Mouse (Mus musculus) left cerebral cortex, adult 2 months (tissue): Measurements from ENCODE around the gene Pax7. TPM values are rescaled to one million over a fixed set of nuclear protein-coding genes. Genes with fewer than 3 reads are reported as not detected.

ENCODE experiments used
- DNase-seq, 2 experiments: peaks; one replicate each; pipeline ENCODE4 v3.0.0; 2021 to 2022; ENCODE audit warnings: low spot score in 2 of 2, mixed read lengths in 1 of 2; ENCODE audit errors: extremely low spot score in 1 of 2
- H3K27ac ChIP-seq: fragments of 200-600 bp; 2 replicates; pipeline ENCODE4 v1.8.1; 2022
- H3K4me3 ChIP-seq: fragments of 200-600 bp; 2 replicates; pipeline ENCODE4 v1.8.1; 2022
- CTCF ChIP-seq: fragments of 200-600 bp; IDR thresholded peaks from 2 replicates; pipeline ENCODE4 v1.8.1; 2022; ENCODE audit warnings: antibody characterized with exemption, mild to moderate bottlenecking, moderate library complexity
- intact Hi-C: fragments of 180-260 bp; cut with DNase I; formaldehyde crosslinking; loops from one replicate; pipeline ENCODE4 v1.15.1; 2025
- total RNA-seq, 2 experiments: library from RNA; stranded (reverse); gene quantifications; 2 replicates each; pipeline ENCODE4 v1.2.3; 2021

Gene Pax7
- total RNA-seq, 2 experiments from 2014 or later, result not detected

DNA sequence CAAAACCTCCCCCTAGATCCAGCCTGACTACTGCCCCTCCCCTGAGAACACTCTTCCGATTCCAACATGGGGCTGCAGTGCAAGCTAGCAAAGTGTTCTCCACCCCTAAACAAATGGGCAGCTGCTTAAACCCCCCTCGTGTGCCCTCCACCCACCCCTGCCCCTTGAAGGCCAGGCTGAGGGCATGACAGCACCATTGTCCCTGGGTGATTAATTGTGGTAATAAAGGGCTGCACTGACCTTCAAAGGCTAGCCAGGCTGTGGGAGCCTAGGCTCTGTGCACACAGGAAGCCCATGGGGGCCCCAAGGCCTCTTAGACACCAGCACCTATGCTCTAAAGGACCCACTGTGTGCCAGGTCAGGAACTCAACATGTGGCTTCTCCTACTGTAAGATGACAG, 29.3 kb downstream of the Pax7 start:
- Histone ChIP-seq H3K4me3 (no peak overlapping the region), H3K27ac (no peak overlapping the region)
- no peak for TF ChIP-seq CTCF
- no peak for DNase-seq
- intact Hi-C loops, result no loop called here

DNA sequence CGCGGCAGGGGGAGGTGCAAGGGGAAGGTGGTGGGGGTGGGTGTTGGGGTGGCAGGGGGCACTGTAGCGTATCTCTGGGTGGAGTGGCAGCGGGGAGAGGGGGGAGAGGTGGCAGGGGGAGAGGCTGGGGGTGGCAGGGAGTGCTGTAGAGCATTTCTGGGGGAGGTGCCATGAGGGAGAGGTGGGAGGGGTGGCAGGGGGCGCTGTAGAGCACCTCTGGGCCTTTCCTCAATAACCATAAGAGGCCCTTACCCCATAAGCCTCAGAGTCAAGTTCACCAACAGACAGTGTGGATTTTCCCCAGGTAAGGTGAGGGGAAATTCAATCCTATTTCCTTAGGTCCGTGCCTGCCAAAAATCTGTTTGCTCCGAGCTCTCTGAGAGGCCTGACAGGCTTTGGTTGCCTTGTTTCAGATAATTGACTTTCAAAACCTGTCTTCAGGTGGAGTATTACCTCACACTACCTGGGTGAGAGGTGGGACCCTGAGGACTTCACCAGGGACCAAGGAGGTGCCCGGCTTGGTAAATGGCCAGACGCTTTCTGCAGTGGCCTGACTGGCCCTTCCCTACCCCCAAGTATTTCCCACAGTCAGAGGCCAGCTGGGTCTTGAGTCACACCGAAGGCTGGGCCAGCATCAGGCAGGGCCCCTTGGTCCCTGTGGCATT, 33.8 kb downstream of the Pax7 start:
- H3K27ac ChIP-seq, result no peak overlapping the region
- intact Hi-C loops, result no loop called here
- H3K4me3 ChIP-seq, result no peak overlapping the region
- no peak for DNase-seq
- TF ChIP-seq CTCF, result no peak; the same call in 1 of the 2 replicates

DNA sequence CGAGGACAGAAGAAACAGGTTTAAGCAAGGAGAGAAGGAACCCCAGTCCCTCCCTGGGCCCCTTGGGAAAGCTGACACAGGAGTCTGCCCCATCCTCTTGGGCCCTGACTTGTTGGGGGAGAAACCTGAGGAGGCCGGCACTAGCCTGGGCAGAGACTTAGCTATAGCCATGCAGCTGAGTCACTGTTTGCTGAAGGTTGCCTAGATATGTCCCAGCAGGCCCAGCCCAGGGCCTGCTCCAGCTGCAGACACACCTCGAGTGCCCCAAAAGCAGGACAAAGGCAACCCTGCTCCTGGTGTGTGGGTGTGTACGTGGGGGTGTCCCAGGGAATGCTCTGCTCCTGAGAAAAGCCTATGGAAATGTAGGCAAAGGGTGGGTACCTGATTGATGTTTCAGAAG, 36.0 kb downstream of the Pax7 start:
- no peak for DNase-seq
- intact Hi-C loops, result no loop called here
- H3K4me3 ChIP-seq, result no peak overlapping the region
- no peak for TF ChIP-seq CTCF
- no peak overlapping the region for H3K27ac ChIP-seq

DNA sequence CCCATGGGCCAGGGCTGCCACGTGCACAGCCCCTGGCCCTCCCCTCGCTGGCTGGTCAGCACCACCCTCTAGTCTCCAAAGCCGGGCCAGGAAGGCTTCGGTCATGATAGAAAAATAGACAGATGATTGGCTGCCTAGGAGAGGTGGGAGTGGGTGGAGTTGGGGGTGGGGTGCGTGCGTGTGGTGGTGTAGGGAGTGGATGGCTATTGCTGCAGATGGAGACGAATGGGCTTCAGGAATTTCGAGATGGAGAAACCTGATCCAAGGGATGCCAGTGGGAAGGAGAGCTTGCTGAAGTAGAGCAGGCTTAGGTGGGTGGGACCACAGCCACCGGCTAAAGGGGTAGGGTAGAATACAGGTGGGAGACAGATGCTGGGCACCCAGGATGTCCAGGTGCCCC, 37.2 kb downstream of the Pax7 start:
- no peak for DNase-seq
- Histone ChIP-seq H3K4me3 (no peak overlapping the region), H3K27ac (no peak overlapping the region)
- TF ChIP-seq CTCF, result no peak
- intact Hi-C loops, result no loop called here

DNA sequence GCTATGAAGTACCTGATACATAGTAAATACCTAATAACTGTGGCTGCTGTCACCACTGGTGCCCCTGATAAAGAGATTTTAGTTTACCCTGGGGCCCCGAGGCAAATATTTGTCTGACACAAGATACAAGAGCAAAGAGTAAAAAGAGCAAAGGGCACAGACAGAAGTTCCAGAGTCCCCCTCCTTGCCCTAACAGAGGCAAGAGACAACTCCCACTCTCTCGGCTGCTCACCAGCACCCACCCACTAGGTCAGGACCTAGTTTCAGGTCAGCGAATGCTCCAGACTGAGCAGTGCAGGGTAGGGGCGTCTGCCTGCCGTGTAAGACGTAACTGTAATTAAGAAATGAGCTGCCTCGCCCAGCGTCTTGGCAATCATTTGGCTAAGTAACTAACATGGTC, 42.2 kb downstream of the Pax7 start:
- no peak for DNase-seq
- intact Hi-C loops, result loop anchor here (5.0 kb wide), 1 partner anchor 89 kb away; no protein-coding TSS in a partner anchor
- no peak for TF ChIP-seq CTCF
- H3K27ac ChIP-seq, result no peak overlapping the region
- H3K4me3 ChIP-seq, result no peak overlapping the region

DNA sequence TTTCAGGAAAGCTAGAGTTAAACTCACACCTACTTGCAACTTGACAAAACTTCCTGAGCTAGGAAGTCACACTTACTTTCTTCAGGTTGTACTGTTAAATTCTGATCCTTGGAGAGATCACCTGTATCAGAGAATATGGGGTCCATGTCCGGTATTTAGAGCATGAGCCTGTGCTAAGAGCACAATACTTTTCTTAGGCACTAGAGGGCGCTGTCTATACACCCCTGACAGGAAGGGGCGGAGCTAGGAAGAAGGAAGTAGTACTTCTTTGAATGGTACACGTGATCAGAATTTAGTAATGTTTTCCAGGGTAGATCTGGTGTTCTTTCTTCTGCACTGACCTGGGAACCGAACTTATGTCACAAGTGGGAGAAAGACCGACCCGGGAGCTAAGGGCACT, 43.6 kb downstream of the Pax7 start:
- H3K4me3 ChIP-seq, result no peak overlapping the region
- no peak overlapping the region for H3K27ac ChIP-seq
- no peak for DNase-seq
- TF ChIP-seq CTCF, result peak; percentile 29
- intact Hi-C loops, result loop anchor here (5.0 kb wide), 1 partner anchor 87 kb away; no protein-coding TSS in a partner anchor

DNA sequence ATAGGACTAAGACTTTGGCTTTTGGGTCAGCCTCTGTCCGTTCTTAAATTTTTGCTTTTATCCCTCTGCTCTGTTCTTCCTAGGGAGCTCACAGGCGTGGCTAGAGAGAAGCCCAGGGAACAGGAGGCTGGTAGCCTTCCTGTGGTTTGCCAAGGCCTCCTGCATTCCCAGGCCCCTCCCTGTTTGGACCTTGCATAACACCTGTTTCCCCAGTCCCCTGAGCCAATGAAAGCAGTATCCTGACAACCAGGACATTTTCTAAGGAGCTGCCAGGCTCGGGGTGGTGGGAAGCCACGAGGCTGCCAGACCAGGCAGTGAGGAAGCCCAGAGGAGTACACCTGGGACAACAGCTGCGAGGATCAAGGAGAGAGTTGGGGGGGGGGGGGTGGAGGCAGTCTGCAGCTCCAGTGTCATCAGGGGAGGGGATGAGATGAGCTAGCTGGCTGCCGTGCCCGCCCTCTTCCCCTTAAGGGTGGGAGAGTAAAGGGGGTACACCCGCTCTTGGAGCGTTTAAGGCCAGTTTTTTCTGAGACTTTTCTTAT, 50.3 kb downstream of the Pax7 start:
- no peak for TF ChIP-seq CTCF
- Histone ChIP-seq H3K4me3 (no peak overlapping the region), H3K27ac (no peak overlapping the region)
- DNase-seq, result no peak
- intact Hi-C loops, result no loop called here

DNA sequence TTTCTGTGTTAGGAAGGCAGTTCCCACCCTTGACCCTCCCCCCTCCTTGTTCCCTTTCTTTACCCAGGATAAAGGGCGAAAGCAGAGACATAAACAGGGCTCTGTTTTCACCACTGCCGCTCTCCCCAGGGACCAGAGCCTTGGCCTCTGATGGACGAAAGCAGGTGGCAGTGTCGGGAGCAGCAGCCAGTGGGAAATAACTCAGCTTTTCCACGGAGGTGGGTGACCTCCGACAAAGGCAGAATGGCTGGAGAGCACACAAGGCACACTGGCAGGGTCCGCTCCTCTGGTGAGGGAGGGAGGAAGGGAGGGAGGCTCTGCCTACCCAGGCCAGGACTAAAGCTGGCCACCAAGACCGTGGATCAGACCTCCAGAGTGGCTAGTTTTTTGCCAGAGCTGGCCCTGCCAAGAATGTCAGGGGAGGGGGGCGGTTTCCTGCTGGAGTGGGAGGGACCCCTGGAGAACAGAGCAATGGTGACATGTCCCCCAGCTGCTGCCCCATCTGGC, 62.1 kb downstream of the Pax7 start:
- Histone ChIP-seq H3K4me3 (no peak overlapping the region), H3K27ac (no peak overlapping the region)
- intact Hi-C loops, result no loop called here
- TF ChIP-seq CTCF, result no peak
- no peak for DNase-seq

DNA sequence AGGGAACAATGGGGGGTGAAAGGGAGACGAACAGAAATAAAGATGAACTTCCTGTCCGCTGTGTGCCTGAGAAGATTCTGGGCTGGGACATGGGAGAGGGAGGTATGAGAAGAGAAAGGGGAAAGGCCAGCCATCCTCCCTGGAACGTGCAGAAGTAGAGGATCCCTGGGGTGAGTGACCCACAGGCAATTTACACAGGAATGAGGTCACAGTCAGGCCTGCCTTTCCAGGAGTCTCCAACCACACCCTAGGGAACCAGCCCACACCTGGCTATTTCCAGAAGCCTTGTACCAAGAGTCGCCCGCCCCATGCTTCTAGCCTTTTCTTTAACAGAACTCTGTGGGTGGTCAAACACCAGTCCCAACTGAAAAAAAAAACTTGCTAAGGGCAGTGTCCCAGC, 65.5 kb downstream of the Pax7 start:
- no peak for TF ChIP-seq CTCF
- DNase-seq, result no peak
- intact Hi-C loops, result no loop called here
- no peak overlapping the region for H3K4me3 ChIP-seq
- no peak overlapping the region for H3K27ac ChIP-seq

DNA sequence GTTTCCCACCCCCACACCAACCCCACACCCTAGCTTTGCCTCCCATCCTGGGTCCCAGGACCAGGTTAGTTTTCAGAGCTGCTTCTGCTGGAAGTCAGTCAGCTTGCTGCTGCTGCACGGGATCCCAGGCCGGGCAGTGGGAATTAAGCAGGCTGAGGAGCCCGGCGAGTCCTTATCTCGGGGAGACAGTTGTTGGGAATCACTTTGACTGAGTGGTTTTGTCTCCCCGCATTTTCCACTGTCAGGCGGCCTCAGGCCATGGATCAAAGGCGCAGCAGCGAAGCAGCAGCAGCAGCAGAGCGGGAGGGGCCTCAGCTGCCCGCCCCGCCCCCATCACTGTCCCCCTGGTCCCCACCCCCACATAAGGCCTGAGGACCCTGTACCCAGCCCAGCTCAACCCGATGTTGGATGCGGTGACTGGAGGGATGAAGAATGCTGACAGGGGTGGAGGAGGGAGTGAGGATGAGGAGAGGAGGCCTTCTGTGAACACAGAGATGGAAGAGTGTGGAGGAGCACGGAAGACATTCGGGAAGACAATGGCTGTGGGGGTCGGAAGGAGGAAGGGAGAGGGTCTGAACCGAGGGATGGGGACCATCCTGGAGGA, 66.1 kb downstream of the Pax7 start:
- intact Hi-C loops, result no loop called here
- Histone ChIP-seq H3K27ac (no peak overlapping the region), H3K4me3 (no peak overlapping the region)
- TF ChIP-seq CTCF, result no peak
- no peak for DNase-seq

DNA sequence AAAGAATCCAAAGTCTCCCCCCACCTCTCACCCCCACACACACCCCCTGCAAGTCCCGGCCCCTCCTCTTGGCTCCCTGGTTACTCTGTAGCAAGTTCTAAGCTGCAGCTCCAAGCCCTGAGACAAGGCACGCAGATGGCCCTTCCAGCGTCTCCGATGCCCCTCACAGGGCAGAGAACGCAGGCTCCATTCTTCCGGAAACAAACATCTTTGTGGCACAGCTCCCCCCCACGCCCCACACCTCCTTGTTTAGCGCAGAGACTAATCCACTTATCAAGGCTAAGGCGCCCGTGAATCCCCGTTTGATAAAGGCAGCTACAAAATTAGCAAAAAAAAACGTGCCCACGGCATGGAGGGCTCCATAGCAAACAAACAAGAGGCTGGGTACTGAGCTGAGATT, 71.4 kb downstream of the Pax7 start:
- Histone ChIP-seq H3K4me3 (no peak overlapping the region), H3K27ac (no peak overlapping the region)
- intact Hi-C loops, result no loop called here
- TF ChIP-seq CTCF, result no peak
- no peak for DNase-seq

DNA sequence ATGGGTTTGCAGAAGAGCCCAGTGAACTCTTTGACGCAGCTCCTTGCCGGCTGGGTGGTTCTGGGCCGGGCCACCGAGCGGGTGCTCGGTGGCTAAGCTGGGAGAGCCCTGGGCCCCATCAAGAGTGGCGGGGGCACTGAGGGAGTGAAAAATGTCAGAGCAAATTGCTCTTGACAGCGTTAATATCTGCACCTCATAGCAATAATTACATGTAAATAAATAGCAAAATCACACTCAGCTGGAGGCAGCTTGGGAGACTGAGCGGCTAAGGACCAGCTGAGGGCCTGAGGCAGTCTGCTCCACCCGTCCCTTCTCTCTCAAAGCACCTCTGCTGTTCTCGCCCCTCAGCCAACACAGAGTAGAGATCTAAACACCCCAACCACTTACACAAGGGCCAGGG, 72.6 kb downstream of the Pax7 start:
- H3K27ac ChIP-seq, result no peak overlapping the region
- H3K4me3 ChIP-seq, result no peak overlapping the region
- intact Hi-C loops, result no loop called here
- DNase-seq, result no peak
- TF ChIP-seq CTCF, result no peak
